Mouse (Mus musculus): ENCODE results near the gene Ttc23.

DNA sequence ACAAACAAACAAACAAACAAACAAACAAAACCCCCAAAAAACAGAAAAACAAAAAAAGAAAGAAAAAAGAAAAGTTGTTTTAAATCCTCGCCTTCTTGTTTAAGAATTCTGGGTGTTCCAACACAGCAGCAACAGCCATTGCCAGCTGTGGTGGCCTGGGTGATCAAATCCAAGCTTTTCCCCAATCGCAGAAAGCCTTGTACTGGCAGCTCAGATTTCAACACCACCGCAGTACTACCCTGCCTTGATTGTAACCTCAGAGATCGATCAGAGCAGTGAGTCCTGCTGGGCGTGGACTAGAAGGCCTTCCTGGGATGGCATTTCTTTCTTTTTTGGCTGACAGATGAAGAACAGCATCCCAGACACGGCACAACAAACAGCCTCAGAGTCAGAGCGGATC is 48.7 kb downstream of the Ttc23 start:
- TF ChIP-seq CTCF (IDR thresholded peaks at IDR 0.05; ENCODE audit: extremely low read depth, insufficient read depth, insufficient read length, insufficient replicate concordance) (no peak), POLR2A (IDR thresholded peaks at IDR 0.05; ENCODE audit: low read depth, low read length) (no peak)

All from spleen, adult 2 months (tissue).